Mouse (Mus musculus): ENCODE data around the gene Fam129b.

- no peak for TF ChIP-seq CTCF (IDR thresholded peaks at IDR 0.05; ENCODE audit: low read depth, low read length)
- no peak for TF ChIP-seq POLR2A (IDR thresholded peaks at IDR 0.05; ENCODE audit: extremely low read depth, insufficient read depth, low read length)
Observed at GRCm38 (mm10) chr2:32869721-32870274, 6.1 kb upstream of the Fam129b start.
